Mouse (Mus musculus): ENCODE results near the gene Pisd.
A peak's percentile ranks its signal among the peaks of the same experiment; 100 is the strongest.
"Not testable (repeated sequence)": the region's sequence is repeated elsewhere in the genome, so short reads cannot be mapped to it uniquely, and the experiment has no call there.

The Pisd gene

GRCm38 (mm10) chr5:32745705-32746655 lies 39.5 kb downstream of the Pisd start:
- DNase-seq (ENCODE audit: low spot score in 2 of 2) = peak; percentile 54 to 69

DNA sequence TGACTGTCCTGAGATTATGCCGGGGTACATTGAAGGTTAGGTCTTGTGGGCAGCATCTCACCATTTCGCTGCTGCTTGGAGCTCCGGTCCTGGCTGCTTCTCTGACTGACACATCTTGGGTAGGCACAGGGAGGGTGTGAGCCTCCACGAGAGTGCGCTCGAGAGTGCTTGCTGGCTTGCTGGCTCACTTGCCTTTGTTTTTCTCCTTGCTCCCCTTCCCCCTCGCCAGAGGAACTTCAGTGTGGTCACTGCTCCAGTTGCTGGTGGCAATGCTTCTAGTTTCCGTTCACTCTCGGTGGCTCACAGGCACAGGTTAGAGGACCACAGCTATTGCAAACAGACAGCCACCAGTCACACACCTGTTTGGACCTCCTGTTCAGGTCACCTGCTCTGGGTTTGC lies 43.3 kb downstream of the Pisd start:
- peak; percentile 60 to 90 for DNase-seq (ENCODE audit: low spot score in 2 of 2)

GRCm38 (mm10) chr5:32741377-32741776 lies 44.1 kb downstream of the Pisd start:
- DNase-seq (ENCODE audit: low spot score in 2 of 2) = peak; percentile 64 to 75

DNA sequence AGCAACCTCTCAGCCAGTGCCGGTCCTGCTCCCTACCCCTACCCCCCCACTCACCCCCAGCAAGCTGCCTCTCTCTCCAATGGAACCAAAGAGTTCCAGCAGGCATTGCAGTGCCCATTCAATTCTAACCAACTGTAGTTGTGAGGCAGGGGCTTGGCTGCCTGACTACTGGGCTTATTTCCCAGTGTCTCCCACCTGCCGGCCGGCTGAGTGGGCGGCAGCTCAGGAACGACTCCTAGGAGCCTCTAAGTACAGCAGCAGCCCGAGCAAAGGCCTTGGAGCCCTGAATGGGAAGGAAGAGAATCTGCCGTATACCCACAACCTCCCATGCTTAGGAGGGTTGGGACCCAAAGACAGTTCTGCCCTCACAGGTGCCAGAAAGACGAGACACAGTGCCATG lies 44.6 kb downstream of the Pisd start:
- DNase-seq (ENCODE audit: low spot score in 2 of 2) = peak in 1 of 2 experiments; percentile 34

GRCm38 (mm10) chr5:32740138-32740537 lies 45.3 kb downstream of the Pisd start:
- DNase-seq (ENCODE audit: low spot score in 2 of 2) = no peak

GRCm38 (mm10) chr5:32736770-32737169 lies 48.7 kb downstream of the Pisd start:
- not testable (repeated sequence) for DNase-seq (ENCODE audit: low spot score in 2 of 2)

DNA sequence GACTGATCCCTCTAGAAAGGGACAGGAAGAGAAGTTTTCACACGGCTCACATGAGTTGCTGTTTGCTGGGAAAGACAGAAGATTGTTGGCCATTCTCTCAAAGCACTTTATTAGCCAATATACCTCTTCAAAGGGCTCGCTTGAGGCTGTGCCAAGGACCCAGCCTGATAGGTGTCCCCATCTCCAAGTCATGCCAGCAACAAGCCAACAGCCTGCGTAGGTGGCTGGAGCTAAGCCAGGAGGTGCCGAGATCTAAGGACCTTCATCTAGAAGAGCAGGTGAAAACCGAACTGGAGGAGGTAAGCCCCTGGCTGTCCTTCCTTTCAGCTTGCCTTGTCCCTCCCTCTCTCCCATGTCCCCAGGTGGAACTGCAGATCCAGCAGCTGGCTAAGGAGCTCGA lies 49.7 kb downstream of the Pisd start:
- no peak for DNase-seq (ENCODE audit: low spot score in 2 of 2)

- not testable (repeated sequence) for DNase-seq (ENCODE audit: low spot score in 2 of 2)
Measured at GRCm38 (mm10) chr5:32733892-32734291, 51.6 kb downstream of the Pisd start.

- no peak for DNase-seq (ENCODE audit: low spot score in 2 of 2)
Measured at GRCm38 (mm10) chr5:32728851-32729250, 56.6 kb downstream of the Pisd start.

GRCm38 (mm10) chr5:32728300-32728699 lies 57.1 kb downstream of the Pisd start:
- no peak for DNase-seq (ENCODE audit: low spot score in 2 of 2)

GRCm38 (mm10) chr5:32725397-32725796 lies 60.0 kb downstream of the Pisd start:
- not testable (repeated sequence) for DNase-seq (ENCODE audit: low spot score in 2 of 2)

- no peak for DNase-seq (ENCODE audit: low spot score in 2 of 2)
Measured at GRCm38 (mm10) chr5:32723981-32724380, 61.5 kb downstream of the Pisd start.

GRCm38 (mm10) chr5:32722711-32723110 lies 62.7 kb downstream of the Pisd start:
- DNase-seq (ENCODE audit: low spot score in 2 of 2) = not testable (repeated sequence)

DNA sequence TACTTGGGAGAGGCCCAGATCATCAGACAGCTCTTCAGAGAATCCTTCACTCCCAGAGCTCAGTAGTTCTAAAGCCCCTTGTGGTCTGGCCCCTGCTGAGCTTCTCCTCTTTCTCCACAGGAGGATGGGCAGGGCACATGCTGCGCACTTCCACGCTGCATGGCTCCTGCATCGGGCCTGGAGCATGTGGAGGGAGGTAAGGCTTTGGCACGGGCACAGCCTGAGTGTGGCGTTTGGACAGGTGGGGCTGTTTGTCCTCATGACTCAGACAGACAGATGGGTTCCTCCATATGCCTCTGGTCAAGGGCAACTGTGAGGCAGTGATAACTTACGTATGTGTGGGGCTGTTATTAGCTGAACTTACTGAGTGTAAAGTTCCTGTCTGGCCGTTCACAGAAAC lies 63.2 kb downstream of the Pisd start:
- DNase-seq (ENCODE audit: low spot score in 2 of 2) = no peak

GRCm38 (mm10) chr5:32721316-32721715 lies 64.1 kb downstream of the Pisd start:
- no peak for DNase-seq (ENCODE audit: low spot score in 2 of 2)

DNA sequence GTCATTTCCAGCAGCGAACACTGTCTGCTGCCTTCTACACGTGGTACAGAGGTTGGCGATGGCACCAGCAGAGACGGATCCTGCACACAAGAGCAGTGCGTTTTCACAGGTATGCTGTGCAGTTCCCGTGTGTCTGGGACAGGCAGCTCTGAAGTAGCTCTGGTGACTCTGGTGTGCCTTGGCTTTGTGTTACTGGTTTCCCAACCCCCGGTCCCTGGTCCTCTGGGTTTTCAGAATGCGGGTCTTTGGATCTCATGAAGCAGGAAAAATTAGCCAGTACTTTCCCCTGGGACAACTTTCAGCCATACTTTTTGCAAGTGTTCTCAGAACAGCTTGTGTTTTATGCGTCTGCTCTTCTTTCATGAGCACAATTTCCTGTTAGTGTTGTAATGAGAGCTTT lies 65.0 kb downstream of the Pisd start:
- DNase-seq (ENCODE audit: low spot score in 2 of 2) = no peak

- no peak for DNase-seq (ENCODE audit: low spot score in 2 of 2)
Measured at GRCm38 (mm10) chr5:32718916-32719315, 66.5 kb downstream of the Pisd start.

DNA sequence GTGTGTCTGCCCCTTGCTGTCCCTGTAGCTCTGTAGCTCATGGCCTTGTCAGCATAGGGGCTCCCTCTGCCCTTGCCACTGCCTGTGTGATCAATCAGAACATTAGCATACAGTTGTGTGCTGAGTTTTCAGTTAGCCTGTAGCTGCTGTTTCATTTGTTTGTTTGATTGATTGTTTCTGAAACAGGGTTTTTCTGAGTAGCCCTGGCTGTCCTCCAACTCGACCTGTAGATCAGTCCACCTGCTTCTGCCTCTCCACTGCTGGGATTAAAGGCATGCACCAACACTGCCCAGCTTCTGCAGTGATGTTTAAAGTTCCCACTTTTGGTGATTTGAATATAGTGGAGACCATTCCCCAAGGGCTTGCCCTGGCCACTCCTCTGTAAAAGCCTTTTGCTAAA lies 67.7 kb downstream of the Pisd start:
- DNase-seq (ENCODE audit: low spot score in 2 of 2) = no peak

DNA sequence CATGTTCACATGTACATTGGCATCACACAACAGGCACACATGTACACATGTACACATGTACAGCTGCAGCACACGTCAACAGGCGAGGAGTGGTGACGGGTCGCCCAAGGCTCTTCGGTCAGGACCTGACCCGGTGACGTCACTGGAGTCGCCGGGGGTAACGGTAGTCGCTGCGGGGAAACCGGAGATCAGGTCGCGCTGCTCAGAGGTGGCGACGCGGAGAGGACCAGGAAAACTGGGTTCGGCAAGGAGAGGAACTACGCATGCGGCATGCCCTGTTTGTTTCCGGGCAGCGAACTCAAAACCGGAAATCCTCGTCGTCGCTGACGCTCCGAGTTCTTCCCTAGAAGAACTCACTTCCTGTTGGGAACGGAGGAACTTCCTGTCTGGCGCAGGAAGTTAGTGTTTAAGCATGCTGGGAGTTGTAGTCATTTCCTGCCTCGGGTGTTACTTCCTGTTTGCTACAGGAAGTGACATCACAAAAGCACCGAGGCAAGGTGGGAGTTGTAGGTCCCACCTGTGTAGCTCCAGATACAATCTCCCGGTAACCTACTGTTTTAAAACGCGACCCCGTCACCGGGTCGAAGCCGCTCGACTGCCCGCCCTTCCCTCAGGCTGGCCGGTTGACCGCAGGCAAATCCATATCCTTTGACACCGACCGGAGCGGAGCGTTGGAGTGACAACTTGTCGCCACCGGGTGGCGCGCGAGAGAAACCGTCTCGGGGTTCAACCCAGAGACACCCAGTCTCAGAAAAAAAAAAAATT lies 71.6 kb downstream of the Pisd start:
- DNase-seq (ENCODE audit: low spot score in 2 of 2) = peak; percentile 90 to 93

DNA sequence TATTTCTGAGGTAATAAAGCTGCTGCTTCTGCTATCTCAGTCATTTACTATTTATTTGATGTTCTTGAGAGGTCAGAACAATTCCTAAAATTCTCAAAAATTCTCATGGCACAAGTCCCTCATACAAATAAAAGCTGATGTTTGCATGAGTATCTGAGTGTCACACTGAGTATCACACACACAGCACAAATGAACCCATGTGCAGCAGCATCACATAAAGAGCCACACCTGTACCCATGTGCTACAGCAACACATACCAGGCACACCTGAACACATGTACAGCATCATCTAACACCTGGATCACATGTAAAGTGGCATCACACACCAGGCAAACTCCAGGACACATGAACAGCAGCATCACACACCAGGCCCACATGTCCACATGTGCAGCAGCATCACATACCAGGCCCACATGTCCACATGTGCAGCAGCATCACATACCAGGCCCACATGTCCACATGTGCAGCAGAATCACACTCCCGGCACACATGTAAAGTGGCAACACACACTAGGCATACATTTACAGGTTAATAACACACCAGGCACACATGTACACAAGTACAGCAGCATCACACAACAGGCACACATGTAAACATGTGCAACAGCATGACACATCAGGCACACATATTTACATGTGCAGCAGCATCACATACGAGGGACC lies 72.3 kb downstream of the Pisd start:
- DNase-seq (ENCODE audit: low spot score in 2 of 2) = no peak

- no peak for DNase-seq (ENCODE audit: low spot score in 2 of 2)
Measured at GRCm38 (mm10) chr5:32712221-32713041, 73.0 kb downstream of the Pisd start.
